Mouse (Mus musculus) lung, postnatal 0 days (tissue): ENCODE measurements at regions not wholly inside any gene's neighbourhood (a gene's known extent, or its start where the extent isn't known, plus 50 kb on each side); places are given as distances from the start of the nearest gene placed in this dataset.

Experiments
- CTCF ChIP-seq: IDR thresholded peaks from 2 replicates; pipeline ENCODE4 v1.5.1; 2016; ENCODE audit warnings: antibody characterized with exemption, mild to moderate bottlenecking
- EP300 ChIP-seq: IDR thresholded peaks from 2 replicates; pipeline ENCODE4 v1.6.1; 2016; ENCODE audit warnings: antibody characterized with exemption, mild to moderate bottlenecking, control low read depth

GRCm38 (mm10) chrX:158544021-158544420 is 500.9 kb upstream of the Cnksr2 start:
- TF ChIP-seq CTCF (no peak), EP300 (no peak)
